Mouse (Mus musculus) olfactory bulb, adult 2 months (tissue): ENCODE measurements at regions not wholly inside any gene's neighbourhood (a gene's known extent, or its start where the extent isn't known, plus 50 kb on each side); places are given as distances from the start of the nearest gene placed in this dataset.

ENCODE experiments used
- CTCF ChIP-seq: fragments of 200-500 bp; IDR thresholded peaks from 2 replicates; pipeline ENCODE4 v1.5.1; 2012; ENCODE audit warnings: low read depth, mild to moderate bottlenecking, low read length, moderate library complexity; ENCODE audit not compliant: insufficient read depth
- POLR2A ChIP-seq: fragments of 200-500 bp; IDR thresholded peaks from 2 replicates; pipeline ENCODE4 v1.6.1; 2012; ENCODE audit warnings: mild to moderate bottlenecking, low read depth, low read length, moderate library complexity; ENCODE audit not compliant: insufficient read depth

DNA sequence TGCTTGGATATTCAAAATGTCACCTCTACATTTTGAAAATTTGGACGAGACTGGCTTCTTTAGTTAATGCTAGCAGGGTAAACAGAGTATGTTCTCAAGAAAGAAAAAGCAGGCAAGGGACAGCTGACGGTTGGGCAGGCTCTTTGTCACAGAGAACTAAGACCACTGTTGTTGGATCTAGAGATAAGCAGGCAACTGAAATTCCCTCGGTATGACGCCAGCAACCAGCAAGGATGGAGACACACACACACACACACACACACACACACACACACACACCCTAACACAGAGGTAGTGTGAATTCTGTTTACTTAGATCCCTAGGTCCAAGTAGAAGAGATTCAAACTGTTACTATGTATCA is 68.7 kb downstream of the Tex35 start:
- TF ChIP-seq CTCF (no peak), POLR2A (no peak)
